Mouse (Mus musculus) midbrain, embryonic 12.5 days (tissue): Measurements from ENCODE around the gene Asb5. TPM values are rescaled to one million over a fixed set of nuclear protein-coding genes. Genes with fewer than 3 reads are reported as not detected.
"Not testable (repeated sequence)": the region's sequence is repeated elsewhere in the genome, so short reads cannot be mapped to it uniquely, and the experiment has no call there.

Experiments used
- ATAC-seq: fragments of 200-750 bp; cut with Nextera tagmentation; 2 replicates; pipeline ENCODE4 v1.8.0; 2017; ENCODE audit warnings: low read depth, moderate TSS enrichment, moderate library complexity; ENCODE audit not compliant: low FRiP score
- H3K27ac ChIP-seq: fragments of 300-500 bp; sonication (generic); replicated peaks from 2 replicates; pipeline ENCODE4 v1.5.1; 2016; ENCODE audit warnings: mild to moderate bottlenecking
- H3K27me3 ChIP-seq: fragments of 300-500 bp; sonication (generic); 2 replicates; pipeline ENCODE4 v1.6.1; 2016; ENCODE audit warnings: mild to moderate bottlenecking
- H3K36me3 ChIP-seq: fragments of 300-500 bp; sonication (generic); 2 replicates; pipeline ENCODE4 v1.6.1; 2016
- H3K4me1 ChIP-seq: fragments of 300-500 bp; sonication (generic); 2 replicates; pipeline ENCODE4 v1.6.1; 2016
- H3K4me2 ChIP-seq: fragments of 300-500 bp; sonication (generic); replicated peaks from 2 replicates; pipeline ENCODE4 v1.6.1; 2016; ENCODE audit warnings: mild to moderate bottlenecking, moderate library complexity
- H3K4me3 ChIP-seq: fragments of 300-500 bp; sonication (generic); 2 replicates; pipeline ENCODE4 v1.5.1; 2016; ENCODE audit warnings: mild to moderate bottlenecking
- H3K9ac ChIP-seq: fragments of 300-500 bp; sonication (generic); replicated peaks from 2 replicates; pipeline ENCODE4 v1.6.1; 2016; ENCODE audit warnings: mild to moderate bottlenecking, moderate library complexity
- H3K9me3 ChIP-seq: fragments of 300-500 bp; sonication (generic); 2 replicates; pipeline ENCODE4 v1.6.1; 2016; ENCODE audit warnings: mild to moderate bottlenecking
- WGBS: fragments of 180-500 bp; shearing (Covaris S2); methylation state at CpG from one replicate; pipeline ENCODE4 v1.1.7; 2016; 5-methylcytosine and 5-hydroxymethylcytosine counted together
- polyA plus RNA-seq: library from polyadenylated mRNA; unstranded; fragments of >200 nt; fragmentation: Nextera tagmentation; extraction: Ambion mirVana; gene quantifications from 2 replicates; pipeline ENCODE4 v1.2.1, GENCODE M21; 2016

Gene Asb5
- polyA plus RNA-seq, 1 experiment from 2014 or later = 5.8 TPM

- Histone ChIP-seq H3K27me3 (no peaks in the 10 kb centered on the region), H3K9ac (no peak overlapping the region), H3K27ac (no peak overlapping the region), H3K36me3 (no peaks in the 10 kb centered on the region), H3K9me3 (no peaks in the 10 kb centered on the region), H3K4me3 (no peak overlapping the region), H3K4me1 (peaks cover 13% of the 10 kb centered on the region), H3K4me2 (no peak overlapping the region)
- no peak for ATAC-seq
- WGBS = 87% methylated on average over 2 of the region's 2 CpGs
Measured at GRCm38 (mm10) chr8:54596940-54597339, 67.6 kb downstream of the Asb5 start.

- H3K36me3 ChIP-seq = no peaks in the 10 kb centered on the region
- no peak overlapping the region for H3K27ac ChIP-seq
- no peak overlapping the region for H3K4me2 ChIP-seq
- H3K9ac ChIP-seq = no peak overlapping the region
- no peaks in the 10 kb centered on the region for H3K9me3 ChIP-seq
- H3K4me1 ChIP-seq = peaks cover 13% of the 10 kb centered on the region
- WGBS = 90% methylated on average over 2 of the region's 2 CpGs
- no peak for ATAC-seq
- no peak overlapping the region for H3K4me3 ChIP-seq
- H3K27me3 ChIP-seq = no peaks in the 10 kb centered on the region
Measured at GRCm38 (mm10) chr8:54597386-54597785, 68.0 kb downstream of the Asb5 start.

GRCm38 (mm10) chr8:54600671-54601251 is 71.4 kb downstream of the Asb5 start, which contains the start of gene Spata4:
TSS of gene Spata4 (plus strand) at chr8:54600781.
- H3K4me3 ChIP-seq = peak within 1 kb of the TSS; percentile 42
- H3K27me3 ChIP-seq = no peaks in the 10 kb centered on the region
- H3K4me2 ChIP-seq = peak within 1 kb of the TSS; percentile 74
- 6% methylated on average over 21 of the region's 21 CpGs for WGBS
- no peaks in the 10 kb centered on the region for H3K9me3 ChIP-seq
- peaks cover 7% of the 10 kb centered on the region for H3K4me1 ChIP-seq
- ATAC-seq = peak; percentile 93
- H3K36me3 ChIP-seq = no peaks in the 10 kb centered on the region
- peak within 1 kb of the TSS; percentile 44 for H3K9ac ChIP-seq
- H3K27ac ChIP-seq = peak within 1 kb of the TSS; percentile 49

GRCm38 (mm10) chr8:54603440-54603839 is 74.1 kb downstream of the Asb5 start:
- no peaks in the 10 kb centered on the region for H3K36me3 ChIP-seq
- 77% methylated on average over 4 of the region's 4 CpGs for WGBS

GRCm38 (mm10) chr8:54609336-54609735 is 80.0 kb downstream of the Asb5 start:
- no peaks in the 10 kb centered on the region for H3K27me3 ChIP-seq
- H3K4me1 ChIP-seq = no peaks in the 10 kb centered on the region
- 87% methylated on average over 2 of the region's 2 CpGs for WGBS
- H3K27ac ChIP-seq = no peak overlapping the region
- H3K4me2 ChIP-seq = no peak overlapping the region
- no peak for ATAC-seq
- no peaks in the 10 kb centered on the region for H3K9me3 ChIP-seq
- no peaks in the 10 kb centered on the region for H3K36me3 ChIP-seq
- H3K9ac ChIP-seq = no peak overlapping the region
- no peak overlapping the region for H3K4me3 ChIP-seq

More at GRCm38 (mm10) chr8:54603440-54603839, 74.1 kb downstream of the Asb5 start:
- H3K4me2 ChIP-seq = no peak overlapping the region
- no peaks in the 10 kb centered on the region for H3K27me3 ChIP-seq
- H3K27ac ChIP-seq = no peak overlapping the region
- H3K9ac ChIP-seq = no peak overlapping the region
- no peak overlapping the region for H3K4me3 ChIP-seq
- ATAC-seq = no peak
- no peaks in the 10 kb centered on the region for H3K9me3 ChIP-seq
- H3K4me1 ChIP-seq = peaks cover 7% of the 10 kb centered on the region

GRCm38 (mm10) chr8:54610238-54610637 is 80.9 kb downstream of the Asb5 start:
- 81% methylated on average over 4 of the region's 4 CpGs for WGBS
- H3K4me1 ChIP-seq = no peaks in the 10 kb centered on the region

GRCm38 (mm10) chr8:54616710-54617109 is 87.3 kb downstream of the Asb5 start:
- not testable (repeated sequence) for H3K4me1 ChIP-seq, ATAC-seq, H3K4me3 ChIP-seq, H3K4me2 ChIP-seq, H3K27ac ChIP-seq, H3K9ac ChIP-seq, H3K27me3 ChIP-seq, H3K9me3 ChIP-seq, H3K36me3 ChIP-seq
- 89% methylated on average over 17 of the region's 17 CpGs for WGBS

More at GRCm38 (mm10) chr8:54610238-54610637, 80.9 kb downstream of the Asb5 start:
- no peak overlapping the region for H3K4me2 ChIP-seq
- no peaks in the 10 kb centered on the region for H3K9me3 ChIP-seq
- no peak overlapping the region for H3K27ac ChIP-seq
- no peak overlapping the region for H3K9ac ChIP-seq
- H3K27me3 ChIP-seq = no peaks in the 10 kb centered on the region
- no peak for ATAC-seq
- H3K36me3 ChIP-seq = no peaks in the 10 kb centered on the region
- no peak overlapping the region for H3K4me3 ChIP-seq

Other genes with a start within 250 kb of the Asb5 start
- gene Spcs3, start 418 bp downstream of the Asb5 start, polyA plus RNA-seq = 76.5 and 79.0 TPM in 2 replicates
- not detected in 2 replicates for gene Spata4, start 71.2 kb downstream of the Asb5 start, polyA plus RNA-seq